Mouse (Mus musculus): ENCODE measurements around the gene Vat1l.

GRCm38 (mm10) chr8:114331928-114332327 is 126.5 kb downstream of the Vat1l start:
- TF ChIP-seq CTCF (IDR thresholded peaks at IDR 0.05; ENCODE audit: extremely low read depth, insufficient read depth, low read length): no peak
- TF ChIP-seq POLR2A (IDR thresholded peaks at IDR 0.05; ENCODE audit: extremely low read depth, insufficient read depth, low read length): no peak
